ENCODE assay signal across 18 mouse cellular contexts in the genomic region with DNA sequence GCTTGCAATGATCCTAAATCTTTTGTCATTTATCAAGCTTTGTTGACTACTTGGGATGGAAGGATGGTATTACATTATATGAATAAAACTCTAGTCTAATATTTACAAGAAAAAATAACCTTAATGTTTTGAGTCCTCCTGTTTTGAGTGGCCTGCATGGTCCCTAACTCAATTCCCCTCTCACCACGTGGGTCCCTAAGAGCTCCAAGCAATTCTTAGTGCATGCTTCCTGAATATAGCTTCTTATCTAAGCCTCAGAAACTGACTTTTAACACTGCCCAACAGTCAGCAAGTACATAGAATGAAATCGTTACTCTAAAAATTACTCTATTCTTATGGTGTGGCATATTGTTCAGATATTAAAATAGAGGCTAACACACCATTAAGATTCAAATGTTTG. TPM values are rescaled to one million over a fixed set of nuclear protein-coding genes. Genes with fewer than 3 reads are reported as not detected.
A peak's percentile ranks its signal among the peaks of the same experiment; 100 is the strongest.
DNase-seq lines count a peak whose midpoint lies in the region; TF ChIP-seq lines count a peak whose summit lies in the region.
"Had no signal": no experiment of that assay in that cellular context is flagged by ENCODE, and none has a peak within 500 bp of the region (broad histone marks: within the 10 kb centered on the region; RNA-seq: fewer than 3 reads in every experiment).

No protein-coding gene starts in this region.

- H3K27me3 ChIP-seq in MEL (ENCODE audit: control insufficient read depth in 1 of 2, insufficient read depth in 2 of 2, low read length in 2 of 2) = no peaks in the 10 kb centered on the region
- H3K27me3 ChIP-seq: CH12.LX, Patski had no signal

- no peak overlapping the region for H3K27ac ChIP-seq in MEL (ENCODE audit: control insufficient read depth, low read depth, low read length)

- no peak for TF ChIP-seq POLR2A in MEL (IDR thresholded peaks at IDR 0.05; ENCODE audit: control insufficient read depth in 1 of 2, insufficient read depth in 1 of 2, low read depth in 1 of 2, low read length in 2 of 2, poor library complexity in 1 of 2)

- TF ChIP-seq EP300 in MEL (IDR thresholded peaks at IDR 0.05; ENCODE audit: low read depth in 1 of 2, low read length in 2 of 2) = peak in 1 of 2 experiments; percentile 46; a peak in 1 of 4 replicates

- peak; percentile 51 for DNase-seq in MEL (ENCODE audit: low read depth, low spot score)
- DNase-seq in adrenal gland, postnatal 4 days (ENCODE audit: low spot score in 2 of 2) = no peak
- DNase-seq: adrenal gland, adult 2 months; adrenal gland, adult 8-10 months; adrenal gland, postnatal 10 days; adrenal gland, postnatal 14 days; adrenal gland, postnatal 25 days; adrenal gland, postnatal 36 days; B cell, adult 2 months; cerebellum, adult 11 months; cerebellum, adult 11-12 months; cerebellum, adult 18-20 months; cerebellum, adult 2 months; cerebellum, adult 8-10 months; cerebellum, adult 9-10 months had no signal

- no peak overlapping the region for H3K4me3 ChIP-seq in MEL (ENCODE audit: control insufficient read depth in 1 of 2, insufficient read depth in 1 of 2, low read depth in 2 of 2, low read length in 2 of 2)

- H3K36me3 ChIP-seq in MEL (ENCODE audit: control insufficient read depth in 1 of 2, insufficient read depth in 2 of 2, low read length in 2 of 2) = peaks cover 0 to 15% of the 10 kb centered on the region in 2 experiments; a peak in 2 of 4 replicates
- H3K36me3 ChIP-seq: G1E had no signal

- TF ChIP-seq RAD21 in MEL (IDR thresholded peaks at IDR 0.05; ENCODE audit: low read depth, low read length) = no peak

- peaks cover 9 to 11% of the 10 kb centered on the region in 2 experiments; a peak in 3 of 4 replicates for H3K4me1 ChIP-seq in MEL (ENCODE audit: control insufficient read depth in 1 of 2, insufficient read depth in 2 of 2, low read length in 2 of 2)

- H3K79me2 ChIP-seq in MEL (ENCODE audit: control insufficient read depth, insufficient read depth, low read length, poor library complexity) = no peaks in the 10 kb centered on the region

- H3K9ac ChIP-seq in MEL (ENCODE audit: control insufficient read depth, low read depth, low read length, poor library complexity, severe bottlenecking) = no peak overlapping the region

- no peak for TF ChIP-seq CTCF in MEL (IDR thresholded peaks at IDR 0.05 in 2 of 3, conservative IDR thresholded peaks at IDR 0.05 in 1 of 3; ENCODE audit: control insufficient read depth in 1 of 3, insufficient read depth in 1 of 3, low read depth in 2 of 3, low read length in 3 of 3, poor library complexity in 1 of 3, severe bottlenecking in 1 of 3)

- H3K9me3 ChIP-seq in MEL (replicated peaks; ENCODE audit: insufficient read depth, low read length) = no peaks in the 10 kb centered on the region
- H3K9me3 ChIP-seq: G1E had no signal

TF ChIP-seq in MEL, 35 proteins besides CTCF, POLR2A, EP300 and RAD21:
- no peak for TF ChIP-seq NRF1 (IDR thresholded peaks at IDR 0.05; ENCODE audit: insufficient read depth, low read depth, low read length, poor library complexity, severe bottlenecking)
- no peak for TF ChIP-seq SMC3 (IDR thresholded peaks at IDR 0.05; ENCODE audit: low read depth, low read length)
- TF ChIP-seq UBTF (IDR thresholded peaks at IDR 0.05; ENCODE audit: borderline replicate concordance, insufficient read depth, low read depth, low read length) = no peak
- TF ChIP-seq ZMIZ1 (IDR thresholded peaks at IDR 0.05; ENCODE audit: low read depth, low read length) = no peak
- TF ChIP-seq USF1 (IDR thresholded peaks at IDR 0.05; ENCODE audit: low read depth, low read length) = peak; percentile 62; the same call in 1 of the 2 replicates
- TF ChIP-seq KAT2A (conservative IDR thresholded peaks at IDR 0.05; ENCODE audit: low read depth, low read length) = no peak
- peak; percentile 82; the same call in 1 of the 2 replicates for TF ChIP-seq MYC (IDR thresholded peaks at IDR 0.05; ENCODE audit: low read depth, low read length)
- no peak for TF ChIP-seq NELFE (IDR thresholded peaks at IDR 0.05; ENCODE audit: low read depth, low read length)
- TF ChIP-seq CHD2 (IDR thresholded peaks at IDR 0.05; ENCODE audit: low read length) = no peak
- TF ChIP-seq POLR2AphosphoS2 (IDR thresholded peaks at IDR 0.05; ENCODE audit: low read length) = no peak
- no peak for TF ChIP-seq JUND (IDR thresholded peaks at IDR 0.05; ENCODE audit: low read depth, low read length)
- TF ChIP-seq MXI1 (IDR thresholded peaks at IDR 0.05; ENCODE audit: low read depth, low read length) = peak; percentile 62; the same call in 1 of the 2 replicates
- no peak for TF ChIP-seq GABPA (IDR thresholded peaks at IDR 0.05; ENCODE audit: low read depth, low read length)
- no peak for TF ChIP-seq MAZ (IDR thresholded peaks at IDR 0.05; ENCODE audit: low read depth, low read length)
- no peak for TF ChIP-seq E2F4 (IDR thresholded peaks at IDR 0.05; ENCODE audit: borderline replicate concordance, low read depth, low read length)
- no peak; the same call in 1 of the 2 replicates for TF ChIP-seq MYB (IDR thresholded peaks at IDR 0.05; ENCODE audit: low read depth, low read length)
- no peak for TF ChIP-seq USF2 (IDR thresholded peaks at IDR 0.05; ENCODE audit: borderline replicate concordance in 1 of 2, insufficient read depth in 1 of 2, low read depth in 1 of 2, low read length in 2 of 2)
- peak; percentile 68 for TF ChIP-seq MAX (IDR thresholded peaks at IDR 0.05; ENCODE audit: low read length)
- TF ChIP-seq BHLHE40 (IDR thresholded peaks at IDR 0.05; ENCODE audit: borderline replicate concordance, low read depth, low read length) = no peak
- TF ChIP-seq GATA1 (IDR thresholded peaks at IDR 0.05; ENCODE audit: low read depth, low read length) = 0 out of 2 replicates have a peak, but pooled peaks have one; percentile 42
- no peak for TF ChIP-seq MEF2A (IDR thresholded peaks at IDR 0.05; ENCODE audit: extremely low read depth, insufficient replicate concordance, low read depth, low read length, poor library complexity, severe bottlenecking)
- TF ChIP-seq CHD1 (IDR thresholded peaks at IDR 0.05; ENCODE audit: low read depth, low read length) = no peak
- TF ChIP-seq TCF12 (IDR thresholded peaks at IDR 0.05; ENCODE audit: low read depth, low read length) = no peak
- no peak for TF ChIP-seq TBP (IDR thresholded peaks at IDR 0.05; ENCODE audit: low read depth, low read length)
- TF ChIP-seq ZNF384 (IDR thresholded peaks at IDR 0.05; ENCODE audit: low read depth, low read length) = no peak
- no peak for TF ChIP-seq ETS1 (IDR thresholded peaks at IDR 0.05; ENCODE audit: low read depth, low read length)
- no peak for TF ChIP-seq MAFK (IDR thresholded peaks at IDR 0.05; ENCODE audit: borderline replicate concordance, low read depth, low read length)

RNA-seq across cellular contexts. Expression of gene St8sia4, which starts 52.1 kb away (rescaled TPM):
- total RNA-seq in MEL (2012; rRNA removed) = 1.3 and 1.6 TPM in 2 replicates
- under 1 TPM in 1 of 2 experiments, not detected in 1; 0.81 TPM for polyA plus RNA-seq in MEL (2012; ENCODE audit: insufficient read depth in 1 of 2, insufficient read length in 2 of 2, low read depth in 1 of 2, low replicate concordance in 2 of 2, missing spikeins in 1 of 2)
- 1 to 10 TPM; 3.6 to 3.9 TPM for total RNA-seq in adrenal gland, postnatal 4 days (2021)
- polyA plus RNA-seq: Patski had no signal
